Mouse (Mus musculus): ENCODE results near the gene Timd2. TPM values are rescaled to one million over a fixed set of nuclear protein-coding genes. Genes with fewer than 3 reads are reported as not detected.

Gene Timd2
- total and polyA plus RNA-seq, 2 experiments from 2014 or later: not detected

DNA sequence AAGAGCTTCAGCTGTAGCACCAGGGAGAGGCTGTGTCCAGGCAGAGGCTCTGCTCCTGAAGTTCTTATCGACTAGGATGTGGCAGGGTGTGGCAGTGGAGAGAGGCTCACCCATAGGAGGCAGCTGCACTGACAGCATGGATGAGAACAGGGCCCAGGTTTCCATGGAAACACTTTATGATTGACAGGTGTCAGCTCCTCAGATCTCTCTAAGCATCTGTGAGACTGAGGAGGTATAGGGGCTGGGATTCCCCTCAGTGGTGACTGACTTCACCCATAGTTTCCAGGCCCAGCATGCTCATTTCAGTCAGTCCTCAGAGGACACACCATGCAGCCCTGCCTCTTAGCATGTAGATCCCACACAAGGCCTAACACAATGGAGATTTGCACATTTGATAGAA lies 24.0 kb downstream of the Timd2 start:
- no peaks in the 10 kb centered on the region for H3K9me3 ChIP-seq (replicated peaks; ENCODE audit: control insufficient read depth, low read length)
- DNase-seq (ENCODE audit: low spot score) (no peak), ATAC-seq (ENCODE audit: insufficient read depth, low read depth) (no peak)
- 55% methylated on average over 1 of the region's 1 CpGs for WGBS
- no peaks in the 10 kb centered on the region for H3K27me3 ChIP-seq (ENCODE audit: control insufficient read depth, insufficient read depth, low read length)
- H3K4me1 ChIP-seq (ENCODE audit: control insufficient read depth, insufficient read depth): no peaks in the 10 kb centered on the region
- no peak overlapping the region for H3K27ac ChIP-seq (ENCODE audit: low read depth)
- no peak overlapping the region for H3K4me2 ChIP-seq (ENCODE audit: low read depth, low read length)
- no peak overlapping the region for H3K9ac ChIP-seq (replicated peaks; ENCODE audit: low read depth, low read length)
- H3K36me3 ChIP-seq (replicated peaks; ENCODE audit: control insufficient read depth, insufficient read depth, low read length): no peaks in the 10 kb centered on the region
- H3K4me3 ChIP-seq (ENCODE audit: low read depth, low read length): no peak overlapping the region
- TF ChIP-seq CTCF (IDR thresholded peaks at IDR 0.05; ENCODE audit: low read depth): no peak
- TF ChIP-seq EP300 (IDR thresholded peaks at IDR 0.05; ENCODE audit: low read depth): no peak

DNA sequence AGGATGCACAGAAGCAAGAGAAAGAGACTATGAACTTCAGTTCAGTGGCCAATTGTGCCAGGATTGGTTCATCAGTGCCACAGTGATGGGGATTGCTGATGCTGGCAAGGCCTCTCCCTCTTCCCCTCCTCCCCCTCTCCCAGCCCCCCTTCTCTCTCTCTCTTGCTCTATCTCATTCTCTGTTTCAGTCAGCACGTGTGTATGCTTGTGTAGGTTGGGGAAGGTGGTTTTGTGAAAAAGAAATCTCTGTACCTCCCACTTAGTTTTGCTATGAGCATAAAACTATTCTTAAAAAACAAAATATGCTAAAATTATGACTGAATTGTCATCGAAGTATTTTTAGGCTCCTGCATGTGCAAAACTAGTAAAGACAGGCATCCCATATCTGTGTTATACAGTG lies 38.9 kb downstream of the Timd2 start:
- DNase-seq (ENCODE audit: low spot score) (no peak), ATAC-seq (ENCODE audit: insufficient read depth, low read depth) (no peak)
- Histone ChIP-seq H3K9me3 (replicated peaks; ENCODE audit: control insufficient read depth, low read length) (no peaks in the 10 kb centered on the region), H3K9ac (replicated peaks; ENCODE audit: low read depth, low read length) (no peak overlapping the region), H3K4me2 (ENCODE audit: low read depth, low read length) (no peak overlapping the region), H3K27ac (ENCODE audit: low read depth) (no peak overlapping the region), H3K4me1 (ENCODE audit: control insufficient read depth, insufficient read depth) (no peaks in the 10 kb centered on the region), H3K27me3 (ENCODE audit: control insufficient read depth, insufficient read depth, low read length) (no peaks in the 10 kb centered on the region), H3K36me3 (replicated peaks; ENCODE audit: control insufficient read depth, insufficient read depth, low read length) (no peaks in the 10 kb centered on the region), H3K4me3 (ENCODE audit: low read depth, low read length) (no peak overlapping the region)
- WGBS: 60% methylated on average over 2 of the region's 2 CpGs
- TF ChIP-seq EP300 (IDR thresholded peaks at IDR 0.05; ENCODE audit: low read depth): no peak
- TF ChIP-seq CTCF (IDR thresholded peaks at IDR 0.05; ENCODE audit: low read depth): no peak

- ATAC-seq (ENCODE audit: insufficient read depth, low read depth) (no peak), DNase-seq (ENCODE audit: low spot score) (no peak)
- no peaks in the 10 kb centered on the region for H3K27me3 ChIP-seq (ENCODE audit: control insufficient read depth, insufficient read depth, low read length)
- no peak overlapping the region for H3K27ac ChIP-seq (ENCODE audit: low read depth)
- TF ChIP-seq CTCF (IDR thresholded peaks at IDR 0.05; ENCODE audit: low read depth) (no peak), EP300 (IDR thresholded peaks at IDR 0.05; ENCODE audit: low read depth) (no peak)
- no peak overlapping the region for H3K4me3 ChIP-seq (ENCODE audit: low read depth, low read length)
- no peaks in the 10 kb centered on the region for H3K4me1 ChIP-seq (ENCODE audit: control insufficient read depth, insufficient read depth)
- 92% methylated on average over 3 of the region's 3 CpGs for WGBS
- no peak overlapping the region for H3K4me2 ChIP-seq (ENCODE audit: low read depth, low read length)
- no peaks in the 10 kb centered on the region for H3K9me3 ChIP-seq (replicated peaks; ENCODE audit: control insufficient read depth, low read length)
- no peak overlapping the region for H3K9ac ChIP-seq (replicated peaks; ENCODE audit: low read depth, low read length)
- no peaks in the 10 kb centered on the region for H3K36me3 ChIP-seq (replicated peaks; ENCODE audit: control insufficient read depth, insufficient read depth, low read length)
Observed at GRCm38 (mm10) chr11:46667105-46667504, 39.8 kb downstream of the Timd2 start.

GRCm38 (mm10) chr11:46665599-46666522 lies 41.0 kb downstream of the Timd2 start:
- Histone ChIP-seq H3K9ac (replicated peaks; ENCODE audit: low read depth, low read length) (no peak overlapping the region), H3K4me3 (ENCODE audit: low read depth, low read length) (no peak overlapping the region), H3K4me2 (ENCODE audit: low read depth, low read length) (no peak overlapping the region), H3K27ac (ENCODE audit: low read depth) (no peak overlapping the region), H3K4me1 (ENCODE audit: control insufficient read depth, insufficient read depth) (no peaks in the 10 kb centered on the region), H3K9me3 (replicated peaks; ENCODE audit: control insufficient read depth, low read length) (no peaks in the 10 kb centered on the region), H3K27me3 (ENCODE audit: control insufficient read depth, insufficient read depth, low read length) (no peaks in the 10 kb centered on the region), H3K36me3 (replicated peaks; ENCODE audit: control insufficient read depth, insufficient read depth, low read length) (no peaks in the 10 kb centered on the region)
- DNase-seq (ENCODE audit: low spot score) (peak; percentile 23), ATAC-seq (ENCODE audit: insufficient read depth, low read depth) (no peak)
- TF ChIP-seq CTCF (IDR thresholded peaks at IDR 0.05; ENCODE audit: low read depth) (peak; percentile 61), EP300 (IDR thresholded peaks at IDR 0.05; ENCODE audit: low read depth) (no peak)
- WGBS: 53% methylated on average over 6 of the region's 6 CpGs

DNA sequence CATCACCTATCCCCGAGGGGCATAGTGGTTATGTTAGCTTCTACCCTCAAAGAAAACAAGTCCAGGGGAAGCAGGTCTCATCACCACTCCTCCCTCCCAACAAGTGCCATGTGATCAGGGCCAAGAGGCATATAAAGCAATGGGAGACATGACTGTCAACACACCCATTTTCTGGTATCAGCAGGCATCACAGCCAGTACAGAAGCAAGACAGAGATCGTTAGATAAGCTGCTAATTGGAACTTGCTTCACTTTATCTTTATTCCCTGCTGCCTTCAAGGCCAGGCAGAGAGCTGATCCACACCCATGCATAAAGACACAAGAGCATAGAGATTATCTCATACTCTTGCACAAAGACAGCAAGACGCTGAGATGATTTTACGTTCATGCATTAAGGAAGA lies 43.6 kb downstream of the Timd2 start:
- H3K36me3 ChIP-seq (replicated peaks; ENCODE audit: control insufficient read depth, insufficient read depth, low read length): no peaks in the 10 kb centered on the region
- no peaks in the 10 kb centered on the region for H3K9me3 ChIP-seq (replicated peaks; ENCODE audit: control insufficient read depth, low read length)
- DNase-seq (ENCODE audit: low spot score) (no peak), ATAC-seq (ENCODE audit: insufficient read depth, low read depth) (no peak)
- TF ChIP-seq EP300 (IDR thresholded peaks at IDR 0.05; ENCODE audit: low read depth) (no peak), CTCF (IDR thresholded peaks at IDR 0.05; ENCODE audit: low read depth) (no peak)
- H3K27ac ChIP-seq (ENCODE audit: low read depth): no peak overlapping the region
- H3K9ac ChIP-seq (replicated peaks; ENCODE audit: low read depth, low read length): no peak overlapping the region
- H3K27me3 ChIP-seq (ENCODE audit: control insufficient read depth, insufficient read depth, low read length): no peaks in the 10 kb centered on the region
- H3K4me2 ChIP-seq (ENCODE audit: low read depth, low read length): no peak overlapping the region
- no peaks in the 10 kb centered on the region for H3K4me1 ChIP-seq (ENCODE audit: control insufficient read depth, insufficient read depth)
- H3K4me3 ChIP-seq (ENCODE audit: low read depth, low read length): no peak overlapping the region
- WGBS: 59% methylated on average over 4 of the region's 4 CpGs

All from heart, postnatal 0 days (tissue).